Mouse (Mus musculus) G1E (cell line): Measurements from ENCODE around the gene Hepacam2. TPM values are rescaled to one million over a fixed set of nuclear protein-coding genes. Genes with fewer than 3 reads are reported as not detected.
A peak's percentile ranks its signal among the peaks of the same experiment; 100 is the strongest.

Experiments used
- ATAC-seq: 2 replicates; pipeline ENCODE4 v1.8.0; 2016; ENCODE audit warnings: mild to moderate bottlenecking; ENCODE audit not compliant: insufficient number of reproducible peaks, poor library complexity, low FRiP score, severe bottlenecking; ENCODE audit errors: extremely low read depth
- DNase-seq: peaks from one replicate; pipeline ENCODE4 v3.0.0; 2012; ENCODE audit warnings: low spot score
- H3K27me3 ChIP-seq: 2 replicates; pipeline ENCODE4 v1.6.1; 2012; ENCODE audit warnings: mild to moderate bottlenecking, low read length, inconsistent platforms; ENCODE audit not compliant: insufficient read depth
- H3K36me3 ChIP-seq: replicated peaks from 2 replicates; pipeline ENCODE3; 2012; ENCODE audit warnings: mild to moderate bottlenecking, inconsistent platforms
- H3K4me1 ChIP-seq: 2 replicates; pipeline ENCODE4 v1.6.1; 2012; ENCODE audit warnings: low read depth, low read length, inconsistent platforms, mixed read lengths; ENCODE audit not compliant: insufficient read depth
- H3K4me3 ChIP-seq: 2 replicates; pipeline ENCODE4 v1.5.1; 2012; ENCODE audit warnings: low read depth, mild to moderate bottlenecking, inconsistent platforms, low read length, moderate library complexity, mixed read lengths
- H3K9me3 ChIP-seq: replicated peaks from 2 replicates; pipeline ENCODE4 v1.6.1; 2012; ENCODE audit warnings: inconsistent platforms
- CTCF ChIP-seq: IDR thresholded peaks from 2 replicates; pipeline ENCODE4 v1.5.1; 2012; ENCODE audit warnings: low read depth, low read length, inconsistent platforms, mixed read lengths
- GATA1 ChIP-seq: IDR thresholded peaks from 2 replicates; pipeline ENCODE4 v1.6.1; 2012; ENCODE audit warnings: borderline replicate concordance, low read length, inconsistent platforms, mixed read lengths
- GATA2 ChIP-seq: IDR thresholded peaks from 2 replicates; pipeline ENCODE4 v1.6.1; 2012; ENCODE audit warnings: low read depth, low read length, inconsistent platforms, borderline replicate concordance
- POLR2AphosphoS5 ChIP-seq: IDR thresholded peaks from 2 replicates; pipeline ENCODE4 v1.6.1; 2012; ENCODE audit warnings: low read depth, low read length, inconsistent platforms; ENCODE audit not compliant: insufficient replicate concordance
- TAL1 ChIP-seq: conservative IDR thresholded peaks from 2 replicates; pipeline ENCODE4 v1.6.1; 2012; ENCODE audit warnings: low read depth, low read length, inconsistent platforms, mixed read lengths
- polyA plus RNA-seq: library from polyadenylated mRNA; stranded (reverse); fragments of >175 nt; gene quantifications from 2 replicates; pipeline ENCODE4 v1.2.3, GENCODE M21; 2012
- total RNA-seq, 2 experiments: library from RNA; stranded (forward) in 1 of 2; stranded (reverse) in 1 of 2; fragments of 200-1000 nt in 1 of 2; fragments of >200 nt in 1 of 2; fragmentation: Nextera tagmentation in 1 of 2; gene quantifications; 2 replicates each; pipeline ENCODE4 v1.2.3; 2014 to 2017

Gene Hepacam2
- total and polyA plus RNA-seq, 3 experiments: 0.22 TPM; not detected in 2

- Histone ChIP-seq H3K27me3 (no peaks in the 10 kb centered on the region), H3K4me1 (peaks cover 2% of the 10 kb centered on the region; the same call in 1 of the 2 replicates), H3K9me3 (no peaks in the 10 kb centered on the region), H3K36me3 (peaks cover 22% of the 10 kb centered on the region), H3K4me3 (no peak overlapping the region)
- DNase-seq (no peak), ATAC-seq (no peak)
- no peak for TF ChIP-seq GATA2
These were observed 7.2 kb upstream of the Hepacam2 start for GRCm38 (mm10) chr6:3505289-3505688.

GRCm38 (mm10) chr6:3500286-3500685, 2.2 kb upstream of the Hepacam2 start:
- TF ChIP-seq TAL1: no peak
- no peak for TF ChIP-seq GATA2
- no peak for TF ChIP-seq GATA1
- no peak for TF ChIP-seq CTCF
- TF ChIP-seq POLR2AphosphoS5: no peak
- ATAC-seq (no peak), DNase-seq (no peak)
- Histone ChIP-seq H3K4me3 (no peak overlapping the region), H3K36me3 (peaks cover 6% of the 10 kb centered on the region), H3K4me1 (peaks cover 13% of the 10 kb centered on the region), H3K9me3 (no peaks in the 10 kb centered on the region), H3K27me3 (no peaks in the 10 kb centered on the region)

GRCm38 (mm10) chr6:3496210-3496609, 1.9 kb downstream of the Hepacam2 start:
- ATAC-seq (no peak), DNase-seq (no peak)
- Histone ChIP-seq H3K4me3 (no peak overlapping the region), H3K9me3 (no peaks in the 10 kb centered on the region), H3K4me1 (peaks cover 13% of the 10 kb centered on the region), H3K27me3 (no peaks in the 10 kb centered on the region), H3K36me3 (peaks cover 2% of the 10 kb centered on the region)
- no peak for TF ChIP-seq POLR2AphosphoS5
- TF ChIP-seq CTCF: peak; percentile 25; the same call in 1 of the 2 replicates

DNA sequence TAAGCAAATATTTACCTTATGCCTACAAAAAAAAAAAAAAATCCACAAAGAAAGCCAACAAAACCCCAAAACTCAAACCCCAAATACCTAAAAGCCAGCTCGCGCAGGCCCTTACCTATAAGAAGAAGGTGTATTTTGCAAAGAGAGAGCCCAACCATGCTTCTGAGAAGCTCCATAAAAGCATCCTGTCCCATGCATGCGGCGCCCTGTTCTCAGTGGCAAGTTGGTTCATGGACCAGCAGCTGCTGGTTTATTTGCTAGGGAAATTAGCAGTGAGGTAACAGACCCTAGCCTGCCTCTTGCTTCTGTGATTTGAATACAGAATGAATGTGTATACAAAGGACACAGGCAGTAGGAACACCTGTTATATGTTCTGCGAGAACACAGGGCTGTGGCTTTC, 3.8 kb downstream of the Hepacam2 start:
- Histone ChIP-seq H3K36me3 (no peaks in the 10 kb centered on the region), H3K4me3 (no peak overlapping the region), H3K4me1 (peaks cover 6% of the 10 kb centered on the region), H3K9me3 (no peaks in the 10 kb centered on the region), H3K27me3 (0 out of 2 replicates have a peak, but pooled peaks cover 3% of the 10 kb centered on the region)
- ATAC-seq (no peak), DNase-seq (no peak)
- TF ChIP-seq GATA1 (no peak), CTCF (no peak), GATA2 (no peak), TAL1 (no peak), POLR2AphosphoS5 (no peak)

DNA sequence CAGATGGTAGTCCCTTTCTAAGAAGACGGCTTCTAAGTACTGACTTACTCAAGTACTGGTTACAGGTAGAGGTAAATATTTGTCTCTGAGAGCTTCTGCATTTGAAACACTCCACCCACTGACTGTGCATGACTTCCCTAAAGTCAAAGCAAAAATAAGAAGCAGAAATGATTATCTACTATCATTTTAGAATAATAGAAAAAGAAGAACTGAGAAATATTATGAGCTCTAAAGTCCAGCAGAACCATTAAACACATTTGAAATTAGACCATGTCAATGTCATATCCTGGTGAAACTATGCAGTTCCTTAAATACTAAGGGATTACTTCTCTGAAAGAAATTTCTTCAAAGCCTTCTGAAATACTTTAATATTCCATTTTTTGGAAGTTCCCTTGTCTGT, 10.7 kb downstream of the Hepacam2 start:
- DNase-seq (no peak), ATAC-seq (no peak)
- Histone ChIP-seq H3K4me1 (no peaks in the 10 kb centered on the region), H3K4me3 (no peak overlapping the region), H3K9me3 (no peaks in the 10 kb centered on the region), H3K27me3 (peaks cover 6% of the 10 kb centered on the region), H3K36me3 (no peaks in the 10 kb centered on the region)
- TF ChIP-seq GATA1: no peak
- no peak for TF ChIP-seq POLR2AphosphoS5
- TF ChIP-seq GATA2: no peak
- no peak for TF ChIP-seq TAL1
- TF ChIP-seq CTCF: no peak

DNA sequence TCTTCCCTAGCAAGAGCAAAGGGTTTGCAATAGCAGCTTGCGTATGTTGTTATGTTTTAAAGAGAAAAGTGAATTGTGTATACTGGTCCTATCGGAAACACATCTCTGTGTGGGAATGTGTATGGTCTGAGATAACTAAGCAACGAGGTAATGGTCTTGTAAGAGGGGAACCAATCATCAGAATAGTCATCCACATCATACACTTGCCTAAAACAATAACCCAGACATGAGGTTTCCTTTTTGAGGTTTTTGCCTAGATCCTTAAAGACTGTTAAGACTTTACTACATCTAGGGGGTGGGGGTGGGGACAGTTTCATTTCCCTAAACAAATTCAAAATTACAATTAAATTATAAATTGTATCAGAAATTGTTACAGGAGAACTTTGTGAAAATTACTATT, 13.0 kb downstream of the Hepacam2 start:
- no peaks in the 10 kb centered on the region for H3K4me1 ChIP-seq
- ATAC-seq (no peak), DNase-seq (no peak)
- TF ChIP-seq CTCF (no peak), GATA2 (no peak), POLR2AphosphoS5 (no peak), GATA1 (no peak), TAL1 (no peak)
- H3K9me3 ChIP-seq: no peaks in the 10 kb centered on the region
- H3K36me3 ChIP-seq: no peaks in the 10 kb centered on the region
- H3K4me3 ChIP-seq: no peak overlapping the region
- peaks cover 6% of the 10 kb centered on the region for H3K27me3 ChIP-seq

DNA sequence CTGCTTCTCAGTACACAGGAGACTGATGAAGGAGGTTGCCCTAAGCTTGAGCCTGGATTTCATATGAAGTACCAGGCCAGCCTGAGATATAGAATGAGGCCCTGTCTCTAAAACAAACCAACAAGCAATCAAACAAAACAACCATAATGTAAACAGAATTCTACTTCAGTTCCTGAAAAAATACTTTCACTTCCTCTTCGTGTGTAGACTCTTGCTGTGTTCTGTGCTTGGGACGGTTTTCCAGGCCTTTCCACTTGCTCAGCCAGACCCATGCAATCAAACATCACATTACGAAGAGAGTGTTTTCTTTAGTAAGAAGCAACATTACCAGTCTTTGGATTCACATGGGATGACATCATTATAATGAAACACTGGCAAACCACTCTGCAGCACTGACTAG, 16.4 kb downstream of the Hepacam2 start:
- H3K27me3 ChIP-seq: no peaks in the 10 kb centered on the region; the same call in 1 of the 2 replicates
- no peak overlapping the region for H3K4me3 ChIP-seq
- ATAC-seq (no peak), DNase-seq (no peak)
- H3K4me1 ChIP-seq: no peaks in the 10 kb centered on the region
- TF ChIP-seq CTCF (no peak), GATA1 (no peak), POLR2AphosphoS5 (no peak), TAL1 (no peak), GATA2 (no peak)
- H3K9me3 ChIP-seq: no peaks in the 10 kb centered on the region
- H3K36me3 ChIP-seq: no peaks in the 10 kb centered on the region

GRCm38 (mm10) chr6:3479853-3480252, 18.2 kb downstream of the Hepacam2 start:
- H3K36me3 ChIP-seq: no peaks in the 10 kb centered on the region

More at GRCm38 (mm10) chr6:3479853-3480252, 18.2 kb downstream of the Hepacam2 start:
- H3K27me3 ChIP-seq: no peaks in the 10 kb centered on the region; the same call in 1 of the 2 replicates
- ATAC-seq: no peak
- H3K4me1 ChIP-seq: no peaks in the 10 kb centered on the region
- no peaks in the 10 kb centered on the region for H3K9me3 ChIP-seq
- no peak overlapping the region for H3K4me3 ChIP-seq
- TF ChIP-seq POLR2AphosphoS5 (no peak), CTCF (no peak), GATA1 (no peak), GATA2 (no peak), TAL1 (no peak)
- no peak for DNase-seq
